Mouse (Mus musculus) spleen, adult 2 months (tissue): ENCODE results near the gene Tnik.

Source experiments
- CTCF ChIP-seq: fragments of 200-500 bp; IDR thresholded peaks from 2 replicates; pipeline ENCODE4 v1.5.1; 2011; ENCODE audit warnings: mild to moderate bottlenecking, inconsistent platforms; ENCODE audit not compliant: insufficient read depth, insufficient read length, insufficient replicate concordance; ENCODE audit errors: extremely low read depth
- POLR2A ChIP-seq: fragments of 200-500 bp; IDR thresholded peaks from 2 replicates; pipeline ENCODE4 v1.6.1; 2011; ENCODE audit warnings: low read depth, low read length, inconsistent platforms

- TF ChIP-seq CTCF (no peak), POLR2A (no peak)
These were observed 37.6 kb upstream of the Tnik start for GRCm38 (mm10) chr3:28225357-28225905.
